In genomic region chr13:107469491-107470276, GRCm38 (mm10) we compare ENCODE assay signal across 8 mouse cellular contexts.
A peak's percentile ranks its signal among the peaks of the same experiment; 100 is the strongest.
DNase-seq lines count a peak whose midpoint lies in the region; ATAC-seq and TF ChIP-seq lines count a peak whose summit lies in the region.

No protein-coding gene starts in this region.

- H3K4me3 ChIP-seq in forebrain, embryonic 14.5 days (ENCODE audit: low read depth, low read length) = 0 out of 2 replicates have a peak overlapping the region, but pooled peaks have one; percentile 6
- 0 out of 2 replicates have a peak overlapping the region, but pooled peaks have one; percentile 6 for H3K4me3 ChIP-seq in hindbrain, embryonic 14.5 days (replicated peaks; ENCODE audit: low read length)
- H3K4me3 ChIP-seq in liver, adult 2 months (ENCODE audit: insufficient read depth, low read depth, low read length) = peak overlapping the region; percentile 41; the same call in 1 of the 2 replicates
- peak overlapping the region; percentile 19 for H3K4me3 ChIP-seq in neural tube, embryonic 13.5 days

- H3K27ac ChIP-seq in forebrain, embryonic 14.5 days (ENCODE audit: low read depth, low read length) = no peak overlapping the region
- H3K27ac ChIP-seq in hindbrain, embryonic 14.5 days = peak overlapping the region; percentile 44; the same call in 1 of the 2 replicates
- H3K27ac ChIP-seq in liver, adult 2 months (replicated peaks; ENCODE audit: insufficient read depth, low read depth, low read length) = no peak overlapping the region
- H3K27ac ChIP-seq in neural tube, embryonic 13.5 days (replicated peaks) = peak overlapping the region; percentile 74

- no peak for TF ChIP-seq POLR2A in liver, adult 2 months (IDR thresholded peaks at IDR 0.05; ENCODE audit: extremely low read depth, insufficient read depth, low read length)

- H3K36me3 ChIP-seq in forebrain, embryonic 14.5 days (ENCODE audit: control insufficient read depth, insufficient read depth, low read length) = no peaks in the 10 kb centered on the region
- H3K36me3 ChIP-seq in hindbrain, embryonic 14.5 days (replicated peaks; ENCODE audit: control insufficient read depth, insufficient read depth) = no peaks in the 10 kb centered on the region
- H3K36me3 ChIP-seq in liver, adult 2 months (ENCODE audit: control insufficient read depth, insufficient read depth, low read length) = no peaks in the 10 kb centered on the region
- H3K36me3 ChIP-seq in neural tube, embryonic 13.5 days = no peaks in the 10 kb centered on the region

- peaks cover 14% of the 10 kb centered on the region for H3K4me1 ChIP-seq in forebrain, embryonic 14.5 days (ENCODE audit: control insufficient read depth, insufficient read depth, low read length)
- peaks cover 26% of the 10 kb centered on the region for H3K4me1 ChIP-seq in hindbrain, embryonic 14.5 days (replicated peaks; ENCODE audit: control insufficient read depth, insufficient read depth, low read length)
- H3K4me1 ChIP-seq in liver, adult 2 months (ENCODE audit: control insufficient read depth, insufficient read depth, low read length) = no peaks in the 10 kb centered on the region
- peaks cover 30% of the 10 kb centered on the region for H3K4me1 ChIP-seq in neural tube, embryonic 13.5 days (replicated peaks)

- H3K9me3 ChIP-seq in forebrain, embryonic 14.5 days (replicated peaks; ENCODE audit: control insufficient read depth, low read length) = no peaks in the 10 kb centered on the region
- H3K9me3 ChIP-seq in hindbrain, embryonic 14.5 days (ENCODE audit: control insufficient read depth, low read length) = no peaks in the 10 kb centered on the region
- H3K9me3 ChIP-seq in neural tube, embryonic 13.5 days = no peaks in the 10 kb centered on the region

- peak; percentile 26; the same call in 1 of the 2 replicates for ATAC-seq in cerebellum, adult (ENCODE audit: insufficient number of reproducible peaks, low FRiP score, low TSS enrichment)
- ATAC-seq in forebrain, embryonic 14.5 days = peak; percentile 77
- peak; percentile 64; the same call in 1 of the 2 replicates for ATAC-seq in hindbrain, embryonic 14.5 days (ENCODE audit: low FRiP score)
- peak; percentile 92 for ATAC-seq in neural tube, embryonic 13.5 days (ENCODE audit: low read depth)
- no peak for ATAC-seq in monocyte, adult 5-6 weeks (replicated peaks; ENCODE audit: insufficient number of reproducible peaks, low FRiP score, low TSS enrichment, poor library complexity, severe bottlenecking)

- DNase-seq in MN1 (ENCODE audit: low spot score) = peak; percentile 23
- peak; percentile 76 for DNase-seq in forebrain, embryonic 14.5 days (ENCODE audit: low spot score)
- DNase-seq in hindbrain, embryonic 14.5 days (ENCODE audit: low spot score) = peak; percentile 58
- DNase-seq in liver, adult 2 months (ENCODE audit: extremely low read depth, low read depth, low spot score) = peak; percentile 57
- DNase-seq in natural killer cell, adult 2 months (ENCODE audit: low spot score in 2 of 2) = no peak

- no peaks in the 10 kb centered on the region for H3K79me2 ChIP-seq in liver, adult 2 months (ENCODE audit: control insufficient read depth, insufficient read depth, low read length)

- WGBS in forebrain, embryonic 14.5 days = 2% methylated on average over 13 of the region's 13 CpGs
- WGBS in hindbrain, embryonic 14.5 days = under 1% methylated on average over 13 of the region's 13 CpGs
- WGBS in liver, adult 2 months = 4% methylated on average over 13 of the region's 13 CpGs
- WGBS in neural tube, embryonic 13.5 days = 1% methylated on average over 13 of the region's 13 CpGs

- H3K9ac ChIP-seq in forebrain, embryonic 14.5 days (ENCODE audit: low read length) = no peak overlapping the region; the same call in 1 of the 2 replicates
- no peak overlapping the region for H3K9ac ChIP-seq in hindbrain, embryonic 14.5 days
- H3K9ac ChIP-seq in liver, adult 2 months (ENCODE audit: low read depth, low read length) = peak overlapping the region; percentile 40
- peak overlapping the region; percentile 57 for H3K9ac ChIP-seq in neural tube, embryonic 13.5 days

- H3K4me2 ChIP-seq in forebrain, embryonic 14.5 days (ENCODE audit: low read length) = peak overlapping the region; percentile 47
- peak overlapping the region; percentile 50 for H3K4me2 ChIP-seq in hindbrain, embryonic 14.5 days (replicated peaks)
- H3K4me2 ChIP-seq in neural tube, embryonic 13.5 days = peak overlapping the region; percentile 54

- TF ChIP-seq CTCF in liver, adult 2 months (IDR thresholded peaks at IDR 0.05; ENCODE audit: low read depth, low read length) = no peak

- no peaks in the 10 kb centered on the region; the same call in 1 of the 2 replicates for H3K27me3 ChIP-seq in forebrain, embryonic 14.5 days (replicated peaks; ENCODE audit: control insufficient read depth, insufficient read depth, low read length)
- H3K27me3 ChIP-seq in hindbrain, embryonic 14.5 days (ENCODE audit: control insufficient read depth, insufficient read depth, low read length) = no peaks in the 10 kb centered on the region
- H3K27me3 ChIP-seq in liver, adult 2 months (ENCODE audit: control insufficient read depth, insufficient read depth, low read length) = peaks cover 4% of the 10 kb centered on the region; the same call in 1 of the 2 replicates
- peaks cover 12% of the 10 kb centered on the region; the same call in 1 of the 2 replicates for H3K27me3 ChIP-seq in neural tube, embryonic 13.5 days

Comparison
In these comparisons a context has a peak if more than half of its experiments do, and no peak if none do; other contexts are left out.
1. DNase-seq: peak in MN1 (single experiment), forebrain, embryonic 14.5 days (single experiment), hindbrain, embryonic 14.5 days (single experiment) and liver, adult 2 months (single experiment); none in natural killer cell, adult 2 months (0 of 2).
2. H3K27ac ChIP-seq: peak in hindbrain, embryonic 14.5 days (single experiment) and neural tube, embryonic 13.5 days (single experiment); none in forebrain, embryonic 14.5 days (single experiment) and liver, adult 2 months (single experiment).
3. H3K9ac ChIP-seq: peak in liver, adult 2 months (single experiment) and neural tube, embryonic 13.5 days (single experiment); none in forebrain, embryonic 14.5 days (single experiment) and hindbrain, embryonic 14.5 days (single experiment).
4. Peak in every context shown above with its lines, with median percentiles within 50 percentile points of each other: H3K4me2 ChIP-seq and H3K4me3 ChIP-seq.